Mouse (Mus musculus): ENCODE data around the gene Smad6.

Smad6 gene

GRCm38 (mm10) chr9:63960829-63961185 is 61.1 kb downstream of the Smad6 start:
- WGBS = 78% methylated on average over 4 of the region's 4 CpGs

- 57% methylated on average over 21 of the region's 21 CpGs for WGBS
Observed at GRCm38 (mm10) chr9:63959933-63960828, 61.7 kb downstream of the Smad6 start.

GRCm38 (mm10) chr9:63959129-63959932 is 62.5 kb downstream of the Smad6 start:
- 64% methylated on average over 17 of the region's 17 CpGs for WGBS

GRCm38 (mm10) chr9:63958337-63959030 is 63.4 kb downstream of the Smad6 start:
- 42% methylated on average over 15 of the region's 15 CpGs for WGBS

- 83% methylated on average over 11 of the region's 11 CpGs for WGBS
Observed at GRCm38 (mm10) chr9:63957647-63958185, 64.1 kb downstream of the Smad6 start.

- 29% methylated on average over 9 of the region's 9 CpGs for WGBS
Observed at GRCm38 (mm10) chr9:63956052-63956451, 65.8 kb downstream of the Smad6 start.

GRCm38 (mm10) chr9:63953691-63954090 is 68.2 kb downstream of the Smad6 start:
- 59% methylated on average over 35 of the region's 35 CpGs for WGBS

GRCm38 (mm10) chr9:63952591-63952990 is 69.3 kb downstream of the Smad6 start:
- 100% methylated on average over 2 of the region's 2 CpGs for WGBS

GRCm38 (mm10) chr9:63950357-63950756 is 71.5 kb downstream of the Smad6 start:
- WGBS = 55% methylated on average over 4 of the region's 4 CpGs

- 74% methylated on average over 4 of the region's 4 CpGs for WGBS
Observed at GRCm38 (mm10) chr9:63949393-63949792, 72.5 kb downstream of the Smad6 start.

GRCm38 (mm10) chr9:63942608-63942982 is 79.3 kb downstream of the Smad6 start:
- 81% methylated on average over 2 of the region's 2 CpGs for WGBS

GRCm38 (mm10) chr9:63941747-63942607 is 79.9 kb downstream of the Smad6 start:
- 80% methylated on average over 12 of the region's 12 CpGs for WGBS

GRCm38 (mm10) chr9:63936256-63936655 is 85.6 kb downstream of the Smad6 start:
- 76% methylated on average over 5 of the region's 5 CpGs for WGBS

- 70% methylated on average over 5 of the region's 5 CpGs for WGBS
Observed at GRCm38 (mm10) chr9:63933068-63933467, 88.8 kb downstream of the Smad6 start.

- 26% methylated on average over 34 of the region's 34 CpGs for WGBS
Observed at GRCm38 (mm10) chr9:63927340-63928049, 94.4 kb downstream of the Smad6 start.

GRCm38 (mm10) chr9:63926377-63926776 is 95.5 kb downstream of the Smad6 start:
- 91% methylated on average over 7 of the region's 7 CpGs for WGBS

GRCm38 (mm10) chr9:63923190-63923717 is 98.6 kb downstream of the Smad6 start:
- 55% methylated on average over 9 of the region's 9 CpGs for WGBS

GRCm38 (mm10) chr9:63919708-63920107 is 102.2 kb downstream of the Smad6 start:
- 91% methylated on average over 3 of the region's 3 CpGs for WGBS

- WGBS = 69% methylated on average over 18 of the region's 18 CpGs
Observed at GRCm38 (mm10) chr9:63919001-63919555, 102.8 kb downstream of the Smad6 start.

GRCm38 (mm10) chr9:63918245-63918644 is 103.6 kb downstream of the Smad6 start:
- 83% methylated on average over 4 of the region's 4 CpGs for WGBS
